In genomic region chr12:116279181-116279580, GRCm38 (mm10) we compare ENCODE assay signal across 18 mouse cellular contexts. TPM values are rescaled to one million over a fixed set of nuclear protein-coding genes. Genes with fewer than 3 reads are reported as not detected.
"Had no signal": no experiment of that assay in that cellular context is flagged by ENCODE, and none has a peak within 500 bp of the region (broad histone marks: within the 10 kb centered on the region; RNA-seq: fewer than 3 reads in every experiment).

No protein-coding gene starts in this region.

- H3K9me3 ChIP-seq: kidney, embryonic 15.5 days; limb, embryonic 10.5 days; midbrain, embryonic 10.5 days; neural tube, embryonic 12.5 days had no signal

- H3K27me3 ChIP-seq: kidney, embryonic 15.5 days; neural tube, embryonic 12.5 days had no signal

- H3K36me3 ChIP-seq: kidney, embryonic 15.5 days; limb, embryonic 10.5 days; midbrain, embryonic 10.5 days; neural tube, embryonic 12.5 days had no signal

- DNase-seq: kidney, adult 18-20 months; kidney, postnatal 14 days; lung, adult 18-20 months; midbrain, embryonic 14.5 days; thymus, postnatal 14 days had no signal

- H3K27ac ChIP-seq: left cerebral cortex, adult 2 months; limb, embryonic 10.5 days; neural tube, embryonic 12.5 days had no signal

- H3K4me3 ChIP-seq: left cerebral cortex, adult 2 months had no signal

RNA-seq across cellular contexts. Expression of gene Gm11027, which starts 4.0 kb away (rescaled TPM):
- total RNA-seq: layer of hippocampus, adult 8-10 months; layer of hippocampus, postnatal 25 days; left cerebral cortex, adult 2 months; left cerebral cortex, postnatal 14 days; neutrophil, adult 5-6 weeks had no signal
- polyA plus RNA-seq: kidney, embryonic 15.5 days; large intestine, adult 2 months; limb, embryonic 10.5 days; limb, embryonic 14.5 days; lung, embryonic 16.5 days; midbrain, embryonic 10.5 days; midbrain, embryonic 14.5 days; neural tube, embryonic 12.5 days; stomach, postnatal 0 days had no signal
